Mouse (Mus musculus) E14TG2a.4 (cell line): Measurements from ENCODE around the gene Hba-a1.
"Not testable (repeated sequence)": the region's sequence is repeated elsewhere in the genome, so short reads cannot be mapped to it uniquely, and the experiment has no call there.

Experiments
- H3K27me3 ChIP-seq: 2 replicates; pipeline ENCODE4 v1.6.1; 2014; ENCODE audit warnings: low read length, control low read depth; ENCODE audit not compliant: insufficient read depth
- H3K36me3 ChIP-seq: 2 replicates; pipeline ENCODE4 v1.6.1; 2014; ENCODE audit warnings: low read length, control low read depth; ENCODE audit not compliant: insufficient read depth
- H3K4me1 ChIP-seq: replicated peaks from 2 replicates; pipeline ENCODE4 v1.6.1; 2014; ENCODE audit warnings: low read depth, low read length, control low read depth
- H3K4me3 ChIP-seq: replicated peaks from 2 replicates; pipeline ENCODE4 v1.5.1; 2014; ENCODE audit warnings: mild to moderate bottlenecking, low read length
- H3K9me3 ChIP-seq: 2 replicates; pipeline ENCODE4 v1.6.1; 2014; ENCODE audit warnings: low read length, control low read depth
- CTCF ChIP-seq: conservative IDR thresholded peaks from 2 replicates; pipeline ENCODE4 v1.5.1; 2014; ENCODE audit warnings: low read length
- NANOG ChIP-seq: IDR thresholded peaks from 2 replicates; pipeline ENCODE4 v1.6.1; 2014; ENCODE audit warnings: borderline replicate concordance, low read length, mixed read lengths
- POU5F1 ChIP-seq: IDR thresholded peaks from 2 replicates; pipeline ENCODE4 v1.6.1; 2014; ENCODE audit warnings: low read length, borderline replicate concordance

Gene Hba-a1

GRCm38 (mm10) chr11:32297866-32298531 is 14.7 kb downstream of the Hba-a1 start:
- Histone ChIP-seq H3K4me3 (no peak overlapping the region), H3K4me1 (peaks cover 5% of the 10 kb centered on the region), H3K36me3 (no peaks in the 10 kb centered on the region), H3K9me3 (no peaks in the 10 kb centered on the region), H3K27me3 (peaks cover 48% of the 10 kb centered on the region)
- TF ChIP-seq CTCF (no peak), POU5F1 (no peak), NANOG (no peak)

DNA sequence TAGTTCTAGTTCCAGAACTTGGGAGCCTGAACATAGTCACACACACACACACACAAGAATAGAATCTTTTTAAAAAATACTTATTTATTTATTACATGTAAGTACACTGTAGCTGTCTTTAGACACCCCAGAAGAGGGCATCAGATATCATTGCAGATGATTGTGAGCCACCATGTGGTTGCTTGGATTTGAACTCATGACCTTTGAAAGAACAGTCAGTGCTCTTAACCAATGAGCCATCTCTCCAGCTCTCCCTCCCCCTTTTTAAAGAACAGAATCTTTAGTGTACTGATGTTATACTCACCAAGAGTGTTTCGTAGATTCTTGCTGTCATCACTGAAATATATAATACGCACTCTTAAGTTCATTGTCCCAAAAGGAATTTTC is 15.2 kb downstream of the Hba-a1 start:
- no peaks in the 10 kb centered on the region for H3K9me3 ChIP-seq
- no peak overlapping the region for H3K4me3 ChIP-seq
- peaks cover 5% of the 10 kb centered on the region for H3K4me1 ChIP-seq
- no peaks in the 10 kb centered on the region for H3K36me3 ChIP-seq
- H3K27me3 ChIP-seq: peaks cover 52% of the 10 kb centered on the region
- TF ChIP-seq CTCF (no peak), NANOG (no peak)

- peak; percentile 55 for TF ChIP-seq CTCF
- not testable (repeated sequence) for H3K36me3 ChIP-seq, H3K4me1 ChIP-seq, H3K9me3 ChIP-seq
- Histone ChIP-seq H3K4me3 (peak within 1 kb of the TSS; percentile 54), H3K27me3 (peaks cover 39% of the 10 kb centered on the region)
Observed at GRCm38 (mm10) chr11:32299865-32300264, 16.6 kb downstream of the Hba-a1 start, which contains the start of gene Hbq1a. Gene Hbq1a, plus strand, starts transcription at chr11:32300069.

GRCm38 (mm10) chr11:32300279-32301267 is 17.3 kb downstream of the Hba-a1 start:
- H3K27me3 ChIP-seq: peaks cover 37% of the 10 kb centered on the region

GRCm38 (mm10) chr11:32301506-32301905 is 18.2 kb downstream of the Hba-a1 start:
- Histone ChIP-seq H3K4me1 (peaks cover 5% of the 10 kb centered on the region), H3K9me3 (no peaks in the 10 kb centered on the region), H3K4me3 (no peak overlapping the region), H3K27me3 (peaks cover 41% of the 10 kb centered on the region), H3K36me3 (no peaks in the 10 kb centered on the region)
- no peak for TF ChIP-seq POU5F1
- TF ChIP-seq NANOG: no peak
- TF ChIP-seq CTCF: no peak

More at GRCm38 (mm10) chr11:32300279-32301267, 17.3 kb downstream of the Hba-a1 start:
- H3K4me1 ChIP-seq: peaks cover 5% of the 10 kb centered on the region
- no peaks in the 10 kb centered on the region for H3K9me3 ChIP-seq
- no peak for TF ChIP-seq CTCF
- TF ChIP-seq POU5F1: no peak
- TF ChIP-seq NANOG: no peak
- H3K36me3 ChIP-seq: no peaks in the 10 kb centered on the region
- peak overlapping the region; percentile 54 for H3K4me3 ChIP-seq

GRCm38 (mm10) chr11:32302824-32303419 is 19.6 kb downstream of the Hba-a1 start:
- Histone ChIP-seq H3K4me3 (no peak overlapping the region), H3K27me3 (peaks cover 40% of the 10 kb centered on the region), H3K36me3 (no peaks in the 10 kb centered on the region), H3K4me1 (peaks cover 5% of the 10 kb centered on the region), H3K9me3 (no peaks in the 10 kb centered on the region)
- no peak for TF ChIP-seq CTCF
- TF ChIP-seq NANOG: no peak
- TF ChIP-seq POU5F1: no peak

DNA sequence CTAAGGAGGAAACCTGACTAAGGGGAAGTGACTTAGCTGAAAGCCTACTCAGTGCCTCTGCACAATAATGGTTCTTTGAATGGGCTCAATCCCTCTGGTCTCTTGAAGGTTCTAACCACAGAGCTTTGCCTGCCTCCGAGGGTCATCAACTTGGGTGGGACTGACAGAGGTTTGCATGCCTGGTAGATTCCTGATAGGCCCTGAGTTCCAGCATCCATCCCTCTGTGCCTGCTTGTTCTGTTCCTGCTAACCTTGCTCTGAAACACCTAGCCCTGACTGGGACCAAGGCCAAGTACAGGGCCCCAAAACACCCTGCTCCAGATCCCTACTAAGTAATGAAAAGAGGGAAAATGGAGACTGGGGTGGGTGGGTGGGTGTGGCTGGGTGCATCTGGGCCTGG is 20.1 kb downstream of the Hba-a1 start:
- peaks cover 5% of the 10 kb centered on the region for H3K4me1 ChIP-seq
- H3K36me3 ChIP-seq: no peaks in the 10 kb centered on the region
- H3K4me3 ChIP-seq: no peak overlapping the region
- TF ChIP-seq NANOG (no peak), CTCF (no peak), POU5F1 (no peak)
- peaks cover 37% of the 10 kb centered on the region for H3K27me3 ChIP-seq
- H3K9me3 ChIP-seq: no peaks in the 10 kb centered on the region

- H3K4me1 ChIP-seq: no peaks in the 10 kb centered on the region
- no peak for TF ChIP-seq NANOG
- no peak for TF ChIP-seq POU5F1
- TF ChIP-seq CTCF: no peak
- H3K36me3 ChIP-seq: no peaks in the 10 kb centered on the region
- H3K4me3 ChIP-seq: no peak overlapping the region
- H3K27me3 ChIP-seq: peaks cover 33% of the 10 kb centered on the region
- no peaks in the 10 kb centered on the region for H3K9me3 ChIP-seq
Observed at GRCm38 (mm10) chr11:32307006-32307405, 23.7 kb downstream of the Hba-a1 start.
